Mouse (Mus musculus): ENCODE data around the gene Rgs7.

GRCm38 (mm10) chr1:175300404-175300803, 191.9 kb downstream of the Rgs7 start:
- TF ChIP-seq CTCF (conservative IDR thresholded peaks at IDR 0.05; ENCODE audit: insufficient read depth, insufficient read length, low read depth, low read length) (no peak), POLR2A (IDR thresholded peaks at IDR 0.05; ENCODE audit: low read depth, low read length) (no peak)
